Mouse (Mus musculus) forelimb bud, embryonic 11.5 days (tissue): ENCODE measurements at regions not wholly inside any gene's neighbourhood (a gene's known extent, or its start where the extent isn't known, plus 50 kb on each side); places are given as distances from the start of the nearest gene placed in this dataset.

Experiments used
- DNase-seq: peaks from one replicate; pipeline ENCODE4 v3.0.0-alpha.2; 2012; ENCODE audit warnings: low read depth, low spot score

- no peak for DNase-seq
Observed at GRCm38 (mm10) chr15:24743240-24743639, 670.3 kb downstream of the Basp1 start.

GRCm38 (mm10) chr15:24725170-24725569 lies 688.4 kb downstream of the Basp1 start:
- no peak for DNase-seq

GRCm38 (mm10) chr15:24724664-24725063 lies 688.9 kb downstream of the Basp1 start:
- peak; percentile 53 for DNase-seq

- DNase-seq, result no peak
Observed at GRCm38 (mm10) chr15:24720346-24720745, 693.2 kb downstream of the Basp1 start.

GRCm38 (mm10) chr15:24682167-24682566 lies 731.4 kb downstream of the Basp1 start:
- DNase-seq, result no peak

DNA sequence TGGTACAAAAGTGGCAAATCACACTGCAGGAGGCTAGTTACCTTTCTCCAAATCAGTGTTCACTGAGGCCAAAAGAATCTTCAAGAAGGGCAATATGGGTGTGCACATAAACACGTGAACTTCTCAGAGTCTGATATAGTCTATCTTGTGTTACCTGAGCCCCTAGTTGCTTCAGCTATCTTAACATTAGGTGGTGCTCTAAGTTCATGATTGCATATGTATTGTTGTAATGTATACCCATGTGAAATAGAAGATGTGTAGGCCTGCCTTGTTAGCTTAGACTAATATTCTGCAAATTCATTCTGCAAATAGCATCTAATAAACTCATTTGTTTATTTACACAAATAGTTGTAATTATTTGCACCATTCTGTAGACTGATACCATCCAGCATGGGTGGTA lies 764.6 kb downstream of the Basp1 start:
- DNase-seq, result no peak

DNA sequence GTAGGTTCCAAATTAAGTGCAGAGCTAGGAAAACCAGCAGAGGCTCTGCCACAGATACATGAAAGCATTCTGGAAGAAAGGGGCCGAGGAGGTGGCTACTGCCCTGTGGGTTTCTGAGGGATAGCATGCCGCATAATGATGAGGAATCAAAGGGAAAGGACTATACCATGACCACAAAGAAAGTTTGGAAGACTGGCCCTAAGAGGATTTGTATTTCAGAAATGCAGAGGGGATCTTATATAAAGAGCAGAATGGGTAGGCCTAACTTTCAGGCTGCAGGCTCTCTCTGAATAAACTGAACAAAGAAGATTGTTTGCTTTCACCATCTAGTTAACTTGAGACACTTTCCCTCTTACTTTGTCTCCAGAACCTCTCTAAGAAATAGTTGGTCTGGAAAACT lies 777.9 kb downstream of the Basp1 start:
- no peak for DNase-seq

GRCm38 (mm10) chr15:24596242-24596641 lies 817.3 kb downstream of the Basp1 start:
- peak; percentile 23 for DNase-seq

DNA sequence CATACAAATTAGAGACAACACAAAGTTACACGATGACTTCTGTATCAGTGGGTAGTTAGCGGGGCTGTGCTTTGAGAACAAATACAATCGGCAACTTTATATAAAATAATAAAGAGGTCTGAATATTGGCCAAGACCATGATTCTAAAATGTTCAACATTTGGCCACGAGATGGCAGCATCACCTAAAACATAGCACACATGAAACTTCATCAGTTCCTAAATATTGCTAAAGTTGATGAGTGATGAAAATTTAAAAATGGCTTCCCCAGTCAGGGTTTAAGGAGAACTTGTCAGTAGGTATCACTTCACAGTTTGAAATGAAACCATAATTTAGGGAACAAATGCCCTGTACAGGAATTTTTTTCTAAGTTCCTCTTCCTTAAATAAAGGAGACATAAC lies 824.6 kb downstream of the Basp1 start:
- peak; percentile 74 for DNase-seq

GRCm38 (mm10) chr15:24566981-24567380 lies 846.6 kb downstream of the Basp1 start:
- DNase-seq, result no peak

DNA sequence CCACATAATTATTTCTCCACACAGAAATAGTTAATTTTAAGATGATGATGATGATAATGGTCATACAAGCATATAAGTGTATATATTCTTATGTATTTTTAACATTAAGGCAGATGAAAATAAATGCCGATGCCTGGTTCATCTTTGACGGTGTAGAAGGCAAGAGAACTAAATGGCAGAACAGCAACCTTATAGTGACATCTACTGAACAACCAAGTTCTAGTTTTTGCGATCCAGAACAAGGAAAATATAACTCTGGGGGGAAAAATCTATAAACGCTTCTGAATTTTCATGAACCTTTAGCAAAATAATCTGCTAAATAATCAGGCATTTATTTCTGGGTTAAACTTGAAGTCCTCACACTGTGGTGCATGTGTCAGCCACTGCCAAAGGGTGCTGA lies 856.8 kb downstream of the Basp1 start:
- no peak for DNase-seq

DNA sequence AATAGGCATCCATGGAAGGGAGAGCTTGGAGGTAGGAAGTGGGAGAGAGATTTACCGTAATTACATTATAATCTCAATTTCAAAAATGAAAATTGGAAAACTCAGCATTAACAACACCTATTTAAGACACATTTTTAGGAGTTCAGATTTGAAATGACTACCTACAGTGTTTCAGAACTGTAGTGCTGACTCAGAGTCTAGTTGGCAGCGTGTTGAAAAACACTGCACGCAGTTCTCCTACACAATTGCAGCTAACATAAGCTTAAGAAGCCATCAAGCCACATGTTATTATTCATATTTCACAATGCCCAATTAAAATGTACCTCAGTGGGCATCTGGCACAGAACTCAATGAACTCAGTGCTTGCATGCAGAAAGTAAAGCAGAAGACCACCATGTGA lies 863.5 kb downstream of the Basp1 start:
- no peak for DNase-seq

DNA sequence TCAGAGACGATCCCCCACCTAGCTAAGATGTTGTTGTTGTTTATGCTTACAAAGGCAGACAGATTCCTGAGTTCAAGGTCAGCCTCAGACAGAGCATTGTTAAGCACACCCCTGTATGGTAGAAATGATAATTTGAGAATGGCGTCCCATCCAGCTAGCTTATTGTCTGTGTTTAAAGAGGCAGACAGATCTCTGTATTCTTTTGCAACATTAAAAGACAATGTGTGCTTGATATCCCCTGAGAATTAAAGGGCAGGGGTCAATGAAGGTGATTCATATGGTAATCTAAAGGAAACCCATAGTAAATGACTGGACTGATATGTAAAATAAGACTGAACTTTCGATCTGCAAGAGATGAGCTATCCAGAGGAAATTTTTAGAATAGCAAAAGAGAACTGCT lies 883.5 kb downstream of the Basp1 start:
- DNase-seq, result no peak

GRCm38 (mm10) chr15:24527379-24527778 lies 886.2 kb downstream of the Basp1 start:
- DNase-seq, result no peak

- DNase-seq, result no peak
Observed at GRCm38 (mm10) chr15:24513926-24514325, 899.6 kb downstream of the Basp1 start.

GRCm38 (mm10) chr15:24501907-24502559 lies 911.5 kb downstream of the Basp1 start:
- no peak for DNase-seq

DNA sequence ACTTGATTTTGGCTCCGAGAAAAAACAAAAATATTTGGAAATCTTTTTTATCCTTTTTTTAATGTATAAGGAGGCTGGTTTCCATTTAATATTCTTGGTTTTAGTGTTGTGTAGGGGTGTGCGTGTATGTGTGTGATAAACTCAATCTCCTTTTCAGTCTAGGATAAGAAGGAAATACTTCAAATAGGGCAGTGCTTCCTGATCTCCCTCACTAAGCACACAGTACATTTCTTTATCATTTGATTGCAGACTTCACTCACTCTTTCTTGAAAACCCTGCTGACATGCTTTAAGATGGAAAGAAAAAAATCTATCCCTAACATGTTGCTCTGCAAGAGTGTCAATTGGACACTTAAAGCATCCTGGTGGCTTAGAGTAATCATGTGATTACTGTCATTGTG lies 927.3 kb downstream of the Basp1 start:
- no peak for DNase-seq

- no peak for DNase-seq
Observed at GRCm38 (mm10) chr15:24468239-24468638, 945.3 kb downstream of the Basp1 start.

DNA sequence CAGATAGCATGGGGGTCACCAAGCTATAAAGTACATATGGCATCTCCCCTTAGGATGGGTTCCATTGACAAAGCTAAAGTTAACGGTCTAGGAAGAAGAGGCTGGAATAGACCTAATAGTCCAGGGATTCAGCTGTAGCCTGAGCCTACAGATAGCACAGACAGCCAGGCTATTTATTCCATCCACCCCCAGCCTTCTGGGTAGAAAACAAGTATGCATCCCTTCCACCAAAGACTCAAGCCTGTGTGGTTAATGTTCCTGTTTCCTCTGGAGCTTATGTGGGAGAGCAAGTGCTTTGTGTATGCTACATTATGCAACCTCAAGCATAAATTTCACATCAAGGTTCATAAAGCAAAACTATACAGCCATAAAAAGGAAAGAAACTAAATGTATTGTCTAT lies 955.8 kb downstream of the Basp1 start:
- DNase-seq, result no peak

- no peak for DNase-seq
Observed at GRCm38 (mm10) chr15:24433083-24433482, 980.5 kb downstream of the Basp1 start.

- DNase-seq, result no peak
Observed at GRCm38 (mm10) chr15:24429154-24429553, 984.4 kb downstream of the Basp1 start.

GRCm38 (mm10) chr15:24422333-24422942 lies 991.1 kb downstream of the Basp1 start:
- DNase-seq, result no peak

DNA sequence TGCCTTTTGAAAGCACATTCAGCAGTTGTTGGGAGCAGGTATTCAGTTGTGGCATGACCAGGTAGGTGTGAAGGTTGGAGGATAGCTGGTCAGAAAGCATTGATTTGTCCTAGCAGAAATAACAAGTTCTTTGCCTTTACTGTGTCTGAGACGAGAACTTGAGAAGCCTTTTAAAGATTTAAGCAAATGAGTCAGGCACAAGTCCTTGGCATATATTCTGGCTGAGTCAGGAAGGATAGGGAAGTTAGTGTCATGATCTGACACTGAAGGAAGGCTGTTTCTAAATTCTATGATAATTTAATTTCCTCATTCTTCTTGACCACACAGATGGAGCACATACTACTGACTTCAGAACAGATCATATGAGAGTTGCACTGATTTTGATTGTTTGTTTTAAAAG lies 993.8 kb downstream of the Basp1 start:
- DNase-seq, result no peak

GRCm38 (mm10) chr15:24419186-24419585 lies 994.4 kb downstream of the Basp1 start:
- no peak for DNase-seq
